Mouse (Mus musculus): ENCODE measurements around the gene Gm9573.

Gm9573 gene

GRCm38 (mm10) chr17:35626537-35626936, at the start of gene Gm9573:
Gm9573 (minus strand) TSS chr17:35626637.
- DNase-seq (ENCODE audit: inconsistent ontology term), result no peak

- peak; percentile 94 for DNase-seq (ENCODE audit: inconsistent ontology term)
Observed at GRCm38 (mm10) chr17:35673416-35674035, 47.1 kb upstream of the Gm9573 start, which contains the start of gene Gtf2h4. Gtf2h4 (minus strand) TSS chr17:35673739.

GRCm38 (mm10) chr17:35672527-35672926, 46.1 kb upstream of the Gm9573 start:
- DNase-seq (ENCODE audit: inconsistent ontology term), result no peak

GRCm38 (mm10) chr17:35671846-35672245, 45.4 kb upstream of the Gm9573 start:
- DNase-seq (ENCODE audit: inconsistent ontology term), result no peak

- no peak for DNase-seq (ENCODE audit: inconsistent ontology term)
Observed at GRCm38 (mm10) chr17:35669731-35670130, 43.3 kb upstream of the Gm9573 start.

GRCm38 (mm10) chr17:35667334-35668065, 41.1 kb upstream of the Gm9573 start, which contains the start of gene Vars2:
Vars2 (minus strand) TSS chr17:35667592.
- peak; percentile 98 for DNase-seq (ENCODE audit: inconsistent ontology term)

- no peak for DNase-seq (ENCODE audit: inconsistent ontology term)
Observed at GRCm38 (mm10) chr17:35666851-35667256, 40.4 kb upstream of the Gm9573 start.

- DNase-seq (ENCODE audit: inconsistent ontology term), result peak; percentile 29
Observed at GRCm38 (mm10) chr17:35665957-35666515, 39.6 kb upstream of the Gm9573 start.

GRCm38 (mm10) chr17:35653086-35653485, 26.6 kb upstream of the Gm9573 start:
- DNase-seq (ENCODE audit: inconsistent ontology term), result no peak

GRCm38 (mm10) chr17:35649429-35649828, 23.0 kb upstream of the Gm9573 start:
- no peak for DNase-seq (ENCODE audit: inconsistent ontology term)

- no peak for DNase-seq (ENCODE audit: inconsistent ontology term)
Observed at GRCm38 (mm10) chr17:35643609-35644236, 17.3 kb upstream of the Gm9573 start, which contains the start of gene Mucl3. Mucl3 (minus strand) TSS chr17:35643695.

- DNase-seq (ENCODE audit: inconsistent ontology term), result no peak
Observed at GRCm38 (mm10) chr17:35639352-35639751, 12.9 kb upstream of the Gm9573 start.

GRCm38 (mm10) chr17:35638475-35639190, 12.2 kb upstream of the Gm9573 start:
- peak; percentile 74 for DNase-seq (ENCODE audit: inconsistent ontology term)

- DNase-seq (ENCODE audit: inconsistent ontology term), result peak; percentile 45
Observed at GRCm38 (mm10) chr17:35636363-35636762, 9.9 kb upstream of the Gm9573 start.

- DNase-seq (ENCODE audit: inconsistent ontology term), result peak; percentile 67
Observed at GRCm38 (mm10) chr17:35635699-35636111, 9.3 kb upstream of the Gm9573 start.

- no peak for DNase-seq (ENCODE audit: inconsistent ontology term)
Observed at GRCm38 (mm10) chr17:35635202-35635601, 8.8 kb upstream of the Gm9573 start.

- peak; percentile 87 for DNase-seq (ENCODE audit: inconsistent ontology term)
Observed at GRCm38 (mm10) chr17:35633992-35634391, 7.6 kb upstream of the Gm9573 start.

GRCm38 (mm10) chr17:35617127-35617526, 9.3 kb downstream of the Gm9573 start:
- DNase-seq (ENCODE audit: inconsistent ontology term), result no peak

GRCm38 (mm10) chr17:35601736-35602354, 24.6 kb downstream of the Gm9573 start:
- no peak for DNase-seq (ENCODE audit: inconsistent ontology term)

GRCm38 (mm10) chr17:35601249-35601648, 25.2 kb downstream of the Gm9573 start, which contains the start of gene Sfta2:
Sfta2 (plus strand) TSS chr17:35601549.
- DNase-seq (ENCODE audit: inconsistent ontology term), result no peak

- no peak for DNase-seq (ENCODE audit: inconsistent ontology term)
Observed at GRCm38 (mm10) chr17:35597399-35597798, 29.0 kb downstream of the Gm9573 start.
